Mouse (Mus musculus): ENCODE data around the gene Pxn.

DNA sequence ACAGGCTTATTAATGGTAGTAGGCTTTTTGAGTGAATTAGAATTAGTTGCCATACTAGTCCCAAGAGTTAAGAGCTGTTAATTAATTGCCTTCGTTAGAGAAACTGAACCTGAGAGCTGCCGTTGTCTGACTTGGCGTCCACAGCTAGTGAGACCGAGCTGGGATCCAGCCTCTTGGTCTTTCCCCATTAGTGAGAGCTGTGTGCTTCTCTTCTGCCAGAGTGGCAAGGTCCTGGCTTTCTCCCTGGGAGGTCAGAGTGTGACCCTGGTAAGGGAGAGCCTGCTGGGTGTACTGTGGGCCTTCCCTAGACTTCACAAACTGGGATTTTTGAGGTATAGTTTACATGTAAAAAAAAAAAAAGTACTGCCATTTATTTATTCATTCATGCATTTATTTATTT is 63.2 kb downstream of the Pxn start:
- no peak for TF ChIP-seq CTCF (IDR thresholded peaks at IDR 0.05; ENCODE audit: borderline replicate concordance, extremely low read depth, insufficient read depth, insufficient read length)
- TF ChIP-seq POLR2A (IDR thresholded peaks at IDR 0.05; ENCODE audit: borderline replicate concordance, extremely low read depth, insufficient read depth, insufficient read length, poor library complexity, severe bottlenecking): no peak
